Mouse (Mus musculus): ENCODE results near the gene 4931409K22Rik.

Gene 4931409K22Rik

GRCm38 (mm10) chr5:24556709-24557108 lies at the start of gene 4931409K22Rik:
4931409K22Rik (minus strand) TSS chr5:24556809.
- no peak for DNase-seq (ENCODE audit: low spot score in 2 of 2)

DNA sequence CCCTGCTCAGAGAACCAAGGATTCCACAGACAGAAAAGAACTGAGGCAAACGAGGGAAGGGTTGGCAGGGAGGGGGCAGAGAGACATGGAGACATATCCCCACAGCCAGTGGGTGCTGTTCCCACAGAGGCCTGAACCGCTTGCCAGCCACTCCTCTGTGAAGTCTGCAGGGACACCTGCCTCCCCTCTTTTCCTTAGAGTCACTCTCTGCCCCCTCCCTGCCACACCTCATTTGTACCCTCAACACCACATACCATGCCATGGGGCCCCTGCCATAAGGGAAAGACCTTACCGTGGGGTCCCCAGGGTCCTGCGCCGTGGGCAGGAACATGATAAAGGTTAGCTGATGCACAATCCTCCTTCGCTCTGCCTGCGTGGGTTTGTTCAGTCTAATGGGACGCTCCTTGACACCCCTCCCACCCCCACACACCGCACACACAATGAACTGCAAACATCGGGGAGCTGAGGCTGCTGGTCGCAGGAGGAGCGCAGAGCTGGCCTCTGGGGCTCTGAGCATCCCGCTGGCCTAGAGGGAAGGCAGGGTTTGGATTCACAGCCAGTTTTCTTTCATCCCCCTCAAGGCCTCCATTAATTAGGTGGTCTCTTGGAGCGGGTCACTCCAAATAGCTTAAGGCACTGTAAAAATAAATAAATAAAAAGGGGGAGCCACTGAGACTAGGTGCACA lies 49.5 kb upstream of the 4931409K22Rik start:
- peak in 1 of 2 experiments; percentile 33 for DNase-seq (ENCODE audit: low spot score in 2 of 2)

DNA sequence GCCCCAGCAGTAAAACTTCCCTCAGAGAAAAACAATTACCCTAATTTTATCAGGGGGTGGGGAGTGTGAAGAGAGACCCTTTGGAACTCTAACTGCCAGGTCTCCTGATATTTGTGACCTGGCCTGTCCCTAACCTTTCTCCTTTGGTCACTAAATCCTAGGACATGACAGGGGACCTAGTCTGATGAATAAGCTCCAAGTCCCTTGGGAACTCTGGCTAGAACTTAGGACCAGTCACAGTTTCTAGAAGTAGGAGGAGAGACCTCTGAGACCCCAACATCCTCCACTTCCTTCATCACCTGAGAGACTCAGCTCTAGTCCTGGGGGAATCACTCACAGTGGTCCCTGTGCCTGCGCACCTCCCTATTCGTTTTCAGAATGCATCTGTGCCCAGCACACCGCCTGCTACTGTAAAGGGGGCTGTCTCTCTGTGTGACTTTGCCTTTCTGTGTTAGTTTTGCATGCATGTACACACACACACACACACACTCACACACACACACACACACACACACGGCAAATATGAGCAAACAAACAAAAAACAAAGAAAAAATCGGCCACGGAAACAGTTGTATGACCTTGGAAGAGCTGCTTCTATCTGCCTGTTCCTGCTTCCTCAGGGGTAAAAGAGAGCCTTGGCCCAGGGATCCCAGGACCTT lies 48.8 kb upstream of the 4931409K22Rik start:
- DNase-seq (ENCODE audit: low spot score in 2 of 2), result peak in 1 of 2 experiments; percentile 6

- peak; percentile 68 to 77 for DNase-seq (ENCODE audit: low spot score in 2 of 2)
These were observed 48.1 kb upstream of the 4931409K22Rik start for GRCm38 (mm10) chr5:24604656-24605100.

DNA sequence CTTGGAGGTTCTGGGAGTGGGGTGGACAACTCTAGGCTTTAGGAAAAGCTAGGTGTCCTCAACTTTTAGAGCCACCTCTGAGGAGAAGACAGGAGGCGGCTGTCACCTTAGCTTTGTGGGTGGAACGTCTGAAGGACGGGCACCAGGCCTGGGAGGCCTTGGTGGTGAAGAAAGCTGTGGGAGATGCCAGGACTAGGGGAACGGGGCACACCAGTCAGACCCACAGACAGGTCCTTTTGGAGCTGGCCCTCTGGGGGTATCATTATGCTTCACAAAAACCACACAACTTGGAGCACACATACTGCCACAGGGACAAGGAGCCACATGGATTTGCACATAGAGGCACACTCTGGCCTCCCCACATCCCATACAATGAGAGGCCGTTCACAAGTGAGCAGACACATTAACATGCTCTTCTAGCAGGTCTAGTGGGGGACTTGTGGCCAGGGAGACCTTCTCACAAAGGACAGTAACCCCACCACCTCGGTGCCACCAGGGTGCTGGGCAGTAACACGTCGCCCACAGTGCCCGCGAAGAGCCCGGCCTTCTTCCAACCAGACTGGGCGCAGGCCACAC lies 47.6 kb upstream of the 4931409K22Rik start:
- DNase-seq (ENCODE audit: low spot score in 2 of 2), result no peak

GRCm38 (mm10) chr5:24603431-24604010 lies 46.9 kb upstream of the 4931409K22Rik start:
- DNase-seq (ENCODE audit: low spot score in 2 of 2), result no peak

GRCm38 (mm10) chr5:24602751-24603343 lies 46.2 kb upstream of the 4931409K22Rik start:
- no peak for DNase-seq (ENCODE audit: low spot score in 2 of 2)

DNA sequence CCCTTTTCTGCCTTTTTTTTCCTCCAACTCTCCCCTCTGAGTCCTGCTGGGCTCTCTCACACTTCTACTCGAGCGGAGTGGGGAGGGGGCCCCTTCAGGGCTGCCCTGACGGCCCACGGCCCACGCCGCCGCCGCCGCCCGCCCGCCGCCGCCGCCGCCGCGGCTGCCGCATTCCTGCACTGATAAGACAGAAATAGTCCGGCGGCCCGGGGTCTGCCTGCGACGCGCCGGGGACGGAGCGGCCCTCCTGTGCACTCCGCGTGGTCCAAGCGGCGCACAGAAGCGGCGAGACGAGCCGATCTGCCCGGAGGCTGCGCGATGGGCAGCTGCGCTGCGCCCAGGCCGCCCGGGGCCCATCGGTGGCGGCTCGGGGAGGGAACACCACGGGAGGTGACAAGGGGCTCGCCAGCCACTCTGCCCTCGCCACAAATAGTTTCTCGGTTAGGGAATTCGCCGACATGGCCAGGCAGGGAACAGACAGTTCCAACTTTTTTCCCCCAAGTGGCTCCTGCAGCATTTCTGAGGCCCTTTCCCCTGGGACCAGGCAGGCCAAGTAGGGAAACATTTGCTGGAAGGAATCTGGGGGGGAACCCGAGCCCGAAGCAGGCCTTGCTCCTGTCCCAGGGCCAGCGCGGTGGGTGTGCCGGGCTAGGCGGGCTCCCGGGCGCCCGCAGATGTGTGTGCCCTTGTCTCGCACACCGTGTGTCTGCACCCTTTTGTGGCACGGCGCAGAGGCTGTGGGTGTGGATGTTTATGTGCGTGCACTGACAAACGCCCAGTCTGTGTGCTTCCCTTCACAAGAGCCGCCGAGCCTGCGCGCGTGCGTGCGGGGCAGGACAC lies 45.5 kb upstream of the 4931409K22Rik start:
- no peak for DNase-seq (ENCODE audit: low spot score in 2 of 2)

GRCm38 (mm10) chr5:24601071-24601835 lies 44.6 kb upstream of the 4931409K22Rik start:
- DNase-seq (ENCODE audit: low spot score in 2 of 2), result no peak

- DNase-seq (ENCODE audit: low spot score in 2 of 2), result no peak
These were observed 43.6 kb upstream of the 4931409K22Rik start for GRCm38 (mm10) chr5:24600236-24600635.

- DNase-seq (ENCODE audit: low spot score in 2 of 2), result no peak
These were observed 42.5 kb upstream of the 4931409K22Rik start for GRCm38 (mm10) chr5:24599137-24599536.

- peak; percentile 48 to 67 for DNase-seq (ENCODE audit: low spot score in 2 of 2)
These were observed 42.0 kb upstream of the 4931409K22Rik start for GRCm38 (mm10) chr5:24598570-24599006.

GRCm38 (mm10) chr5:24597901-24598569 lies 41.4 kb upstream of the 4931409K22Rik start:
- DNase-seq (ENCODE audit: low spot score in 2 of 2), result peak in 1 of 2 experiments; percentile 18

GRCm38 (mm10) chr5:24597221-24597728 lies 40.7 kb upstream of the 4931409K22Rik start:
- DNase-seq (ENCODE audit: low spot score in 2 of 2), result peak; percentile 69 to 70

- peak; percentile 76 to 83 for DNase-seq (ENCODE audit: low spot score in 2 of 2)
These were observed 40.0 kb upstream of the 4931409K22Rik start for GRCm38 (mm10) chr5:24596519-24597171.

DNA sequence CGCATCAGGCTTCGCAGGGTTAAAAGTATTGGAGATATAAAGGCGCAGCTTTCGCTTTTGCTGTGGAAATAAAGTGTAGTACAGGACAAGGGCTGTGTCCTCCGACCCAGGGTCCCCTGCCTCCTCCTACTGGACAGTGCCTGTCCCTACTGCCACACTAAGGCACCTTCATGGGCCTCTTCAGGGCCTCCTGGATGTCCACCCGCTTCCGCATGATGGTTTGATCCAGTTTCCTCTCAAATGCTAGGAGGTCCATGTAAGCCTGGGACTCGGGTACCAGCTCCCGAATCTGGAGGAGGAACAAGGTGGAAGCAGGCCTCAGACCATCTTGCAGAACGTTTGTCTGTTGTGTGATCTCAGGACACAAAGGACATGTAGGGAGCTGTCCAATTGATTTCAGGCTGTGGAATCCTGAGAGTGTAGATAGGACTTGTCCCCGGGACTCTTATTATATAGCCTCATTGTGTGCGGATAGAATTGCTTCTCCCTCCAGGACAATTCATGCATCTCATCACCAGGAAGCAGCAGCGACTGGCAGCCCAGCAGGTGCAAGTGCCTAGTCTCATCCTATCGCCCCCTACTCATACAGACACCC lies 39.3 kb upstream of the 4931409K22Rik start:
- no peak for DNase-seq (ENCODE audit: low spot score in 2 of 2)

DNA sequence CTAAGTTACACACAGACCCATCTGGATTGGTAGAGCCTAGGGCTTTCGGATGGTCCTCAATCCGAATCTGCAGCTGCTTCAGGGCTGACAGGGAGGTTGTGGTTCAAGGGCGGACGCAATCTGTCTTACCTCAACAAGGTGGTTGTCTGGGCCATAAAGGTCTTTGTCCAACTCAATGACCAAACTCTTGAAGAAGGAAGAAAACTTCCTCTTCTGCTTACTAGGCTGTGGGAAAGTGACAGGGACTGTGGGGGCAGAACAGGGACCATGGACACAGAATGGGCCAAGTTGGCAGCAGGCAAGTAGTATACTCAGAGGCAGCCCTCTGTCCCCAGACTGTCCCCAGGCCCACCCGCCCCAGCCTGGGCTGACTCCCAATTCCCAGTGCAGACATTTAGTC lies 38.7 kb upstream of the 4931409K22Rik start:
- no peak for DNase-seq (ENCODE audit: low spot score in 2 of 2)

DNA sequence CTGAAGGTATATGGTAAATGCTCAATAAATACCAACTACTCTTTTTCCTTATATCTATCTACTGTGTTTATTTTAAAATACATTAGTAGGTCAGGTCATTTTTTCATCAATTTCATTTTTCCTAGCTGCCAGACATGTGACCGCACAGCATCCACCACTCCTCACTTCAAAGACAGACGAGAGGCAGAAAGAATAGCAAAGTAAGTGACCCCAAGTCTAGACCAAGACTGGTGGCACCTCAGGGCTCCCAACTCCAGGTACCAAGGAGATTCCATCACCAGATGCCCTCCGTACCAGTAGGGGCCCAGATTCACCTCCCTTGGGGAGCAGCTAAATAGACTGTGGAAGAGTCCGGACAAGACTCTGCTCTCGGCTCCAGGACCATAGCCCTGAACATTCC lies 37.7 kb upstream of the 4931409K22Rik start:
- no peak for DNase-seq (ENCODE audit: low spot score in 2 of 2)

- DNase-seq (ENCODE audit: low spot score in 2 of 2), result no peak
These were observed 37.3 kb upstream of the 4931409K22Rik start for GRCm38 (mm10) chr5:24593928-24594327.
